Mouse (Mus musculus): Measurements from ENCODE around the gene Pebp1. TPM values are rescaled to one million over a fixed set of nuclear protein-coding genes. Genes with fewer than 3 reads are reported as not detected.

Pebp1 gene
- total and polyA plus RNA-seq, 3 experiments, result 412 to 552 (median 465) TPM

DNA sequence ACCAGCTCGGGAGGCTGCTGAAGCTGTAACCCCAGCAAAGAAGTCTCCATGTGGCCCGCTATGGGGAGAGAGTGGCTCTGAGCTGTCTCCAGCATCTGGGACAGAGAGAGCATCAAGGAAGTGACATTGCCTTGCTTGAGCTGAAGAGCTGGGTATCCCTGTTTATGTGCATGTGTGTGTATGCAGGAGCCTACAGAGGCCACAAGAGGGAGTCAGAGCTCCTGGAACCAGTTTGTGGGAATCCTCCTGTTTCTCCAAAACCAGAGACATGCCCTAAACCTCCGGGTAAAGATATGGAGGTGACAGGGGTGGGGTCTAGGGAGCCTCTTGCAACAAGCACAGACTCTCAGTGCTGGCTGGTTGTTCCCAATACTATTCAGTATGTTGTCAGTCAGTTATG lies 3.9 kb upstream of the Pebp1 start:
- Histone ChIP-seq H3K79me2 (replicated peaks; ENCODE audit: control insufficient read depth, insufficient read depth, low read length) (no peaks in the 10 kb centered on the region), H3K4me1 (ENCODE audit: control insufficient read depth, insufficient read depth, low read length) (peaks cover 4% of the 10 kb centered on the region; the same call in 1 of the 2 replicates), H3K36me3 (ENCODE audit: control insufficient read depth, insufficient read depth, low read length) (no peaks in the 10 kb centered on the region), H3K27me3 (ENCODE audit: control insufficient read depth, insufficient read depth, low read length) (no peaks in the 10 kb centered on the region), H3K27ac (no peak overlapping the region), H3K9ac (ENCODE audit: low read depth, low read length) (no peak overlapping the region), H3K4me3 (no peak overlapping the region)
- intact Hi-C loops (cut with DNase I), result no loop called here
- TF ChIP-seq CTCF (IDR thresholded peaks at IDR 0.05) (no peak), EP300 (IDR thresholded peaks at IDR 0.05; ENCODE audit: insufficient read depth, low read depth, low read length) (no peak), POLR2A (IDR thresholded peaks at IDR 0.05; ENCODE audit: insufficient read depth, low read depth, low read length) (no peak)
- DNase-seq, result no peak
- 79% methylated on average over 3 of the region's 3 CpGs for whole genome bisulfite sequencing

DNA sequence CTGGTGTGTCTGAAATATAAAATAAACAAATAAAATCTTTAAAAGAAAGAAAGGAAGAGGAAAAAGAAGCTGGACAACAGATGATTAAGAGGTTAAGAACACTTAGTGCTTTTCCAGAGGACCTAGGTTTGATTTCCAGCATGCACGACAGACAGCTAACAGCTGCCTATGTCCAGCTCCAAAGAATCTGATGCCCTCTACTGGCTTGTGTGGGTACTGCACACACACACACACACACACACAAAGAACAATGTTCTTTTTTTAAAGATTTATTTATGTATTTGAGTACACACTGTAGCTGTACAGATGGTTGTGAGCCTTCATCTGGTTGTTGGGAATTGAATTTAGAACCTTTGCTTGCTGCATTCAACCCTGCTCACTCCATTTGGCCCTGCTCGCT lies 2.7 kb upstream of the Pebp1 start:
- Histone ChIP-seq H3K27ac (no peak overlapping the region), H3K9ac (ENCODE audit: low read depth, low read length) (no peak overlapping the region), H3K79me2 (replicated peaks; ENCODE audit: control insufficient read depth, insufficient read depth, low read length) (no peaks in the 10 kb centered on the region), H3K36me3 (ENCODE audit: control insufficient read depth, insufficient read depth, low read length) (no peaks in the 10 kb centered on the region), H3K4me3 (no peak overlapping the region), H3K4me1 (ENCODE audit: control insufficient read depth, insufficient read depth, low read length) (peaks cover 4% of the 10 kb centered on the region; the same call in 1 of the 2 replicates), H3K27me3 (ENCODE audit: control insufficient read depth, insufficient read depth, low read length) (no peaks in the 10 kb centered on the region)
- TF ChIP-seq CTCF (IDR thresholded peaks at IDR 0.05), result peak; percentile 47
- no peak for TF ChIP-seq POLR2A (IDR thresholded peaks at IDR 0.05; ENCODE audit: insufficient read depth, low read depth, low read length)
- no peak for TF ChIP-seq EP300 (IDR thresholded peaks at IDR 0.05; ENCODE audit: insufficient read depth, low read depth, low read length)
- intact Hi-C loops (cut with DNase I), result no loop called here
- WGBS, result 93% methylated on average over 2 of the region's 2 CpGs
- no peak for DNase-seq

DNA sequence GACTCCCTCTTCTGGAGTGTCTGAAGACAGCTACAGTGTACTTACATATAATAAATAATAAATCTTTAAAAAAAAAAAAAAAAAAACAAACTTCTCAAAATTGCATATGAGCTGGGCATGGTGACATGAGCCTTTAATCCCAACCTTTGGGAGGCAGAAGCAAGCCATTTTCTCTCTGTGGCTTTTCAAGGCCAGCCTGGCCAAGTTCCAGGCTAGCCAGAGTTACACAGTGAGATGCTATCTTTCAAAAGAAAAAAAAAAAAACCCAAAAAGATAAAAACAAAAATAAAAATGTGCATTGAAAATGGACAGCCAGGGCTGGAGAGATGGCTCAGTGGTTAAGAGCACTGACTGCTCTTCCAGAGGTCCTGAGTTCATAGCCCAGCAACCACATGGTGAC lies 2.2 kb upstream of the Pebp1 start:
- no peak for DNase-seq
- intact Hi-C loops (cut with DNase I), result loop anchor here (5.0 kb wide), 1 partner anchor 172 kb away; the partner anchor contains the start of gene Suds3
- no peak overlapping the region for H3K4me3 ChIP-seq
- no peak overlapping the region for H3K27ac ChIP-seq
- H3K9ac ChIP-seq (ENCODE audit: low read depth, low read length), result no peak overlapping the region
- H3K4me1 ChIP-seq (ENCODE audit: control insufficient read depth, insufficient read depth, low read length), result peaks cover 4% of the 10 kb centered on the region; the same call in 1 of the 2 replicates
- H3K27me3 ChIP-seq (ENCODE audit: control insufficient read depth, insufficient read depth, low read length), result no peaks in the 10 kb centered on the region
- no peaks in the 10 kb centered on the region for H3K36me3 ChIP-seq (ENCODE audit: control insufficient read depth, insufficient read depth, low read length)
- TF ChIP-seq CTCF (IDR thresholded peaks at IDR 0.05) (no peak), POLR2A (IDR thresholded peaks at IDR 0.05; ENCODE audit: insufficient read depth, low read depth, low read length) (no peak), EP300 (IDR thresholded peaks at IDR 0.05; ENCODE audit: insufficient read depth, low read depth, low read length) (no peak)
- H3K79me2 ChIP-seq (replicated peaks; ENCODE audit: control insufficient read depth, insufficient read depth, low read length), result no peaks in the 10 kb centered on the region

DNA sequence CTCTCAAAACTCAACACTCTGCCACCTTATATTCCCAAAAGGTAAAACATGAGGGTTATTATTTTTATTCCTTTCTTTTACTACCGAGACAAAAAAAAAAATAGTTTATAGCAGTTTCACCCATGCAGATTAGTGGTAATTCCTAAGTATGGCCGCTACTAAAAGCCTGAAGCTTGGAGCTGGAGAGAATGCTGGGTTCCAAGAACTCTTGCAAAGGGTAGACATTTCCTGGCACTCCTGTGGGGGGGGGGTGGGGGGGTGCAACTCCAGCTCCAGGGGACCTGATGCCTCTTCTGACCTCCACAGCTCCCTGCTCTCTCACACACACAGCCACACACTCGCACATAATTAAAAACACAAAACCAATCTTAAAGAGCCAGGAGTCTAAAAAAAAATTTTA lies 1.1 kb downstream of the Pebp1 start:
- no peaks in the 10 kb centered on the region for H3K27me3 ChIP-seq (ENCODE audit: control insufficient read depth, insufficient read depth, low read length)
- H3K36me3 ChIP-seq (ENCODE audit: control insufficient read depth, insufficient read depth, low read length), result no peaks in the 10 kb centered on the region
- intact Hi-C loops (cut with DNase I), result loop anchor here (5.0 kb wide), 1 partner anchor 169 kb away; the partner anchor contains the start of gene Suds3
- peaks cover 4% of the 10 kb centered on the region; the same call in 1 of the 2 replicates for H3K4me1 ChIP-seq (ENCODE audit: control insufficient read depth, insufficient read depth, low read length)
- H3K9ac ChIP-seq (ENCODE audit: low read depth, low read length), result no peak overlapping the region
- no peaks in the 10 kb centered on the region for H3K79me2 ChIP-seq (replicated peaks; ENCODE audit: control insufficient read depth, insufficient read depth, low read length)
- 46% methylated on average over 3 of the region's 3 CpGs for WGBS
- H3K4me3 ChIP-seq, result peak overlapping the region; percentile 76
- no peak overlapping the region for H3K27ac ChIP-seq
- DNase-seq, result no peak
- no peak for TF ChIP-seq POLR2A (IDR thresholded peaks at IDR 0.05; ENCODE audit: insufficient read depth, low read depth, low read length)
- no peak for TF ChIP-seq EP300 (IDR thresholded peaks at IDR 0.05; ENCODE audit: insufficient read depth, low read depth, low read length)
- TF ChIP-seq CTCF (IDR thresholded peaks at IDR 0.05), result no peak

DNA sequence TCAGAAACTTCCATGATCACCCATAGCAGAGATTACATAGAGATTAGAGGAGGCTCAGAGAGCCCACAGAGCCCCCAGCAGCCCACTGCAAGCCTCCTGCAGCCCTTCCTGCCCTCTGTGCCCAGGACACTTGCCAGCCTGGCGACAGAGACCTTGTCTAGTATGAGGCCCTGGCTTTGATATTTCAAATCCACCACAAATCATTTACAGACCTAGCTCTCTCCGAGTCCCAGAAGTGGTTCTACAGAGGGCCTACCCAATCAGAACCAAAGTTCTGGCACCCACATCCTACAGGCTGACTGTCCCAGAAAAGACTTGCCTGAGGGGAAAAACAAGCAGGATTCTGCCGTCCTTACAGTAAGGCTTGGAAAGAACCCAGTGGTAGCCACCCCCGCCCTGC lies 2.2 kb downstream of the Pebp1 start:
- H3K4me1 ChIP-seq (ENCODE audit: control insufficient read depth, insufficient read depth, low read length), result peaks cover 4% of the 10 kb centered on the region; the same call in 1 of the 2 replicates
- no peaks in the 10 kb centered on the region for H3K36me3 ChIP-seq (ENCODE audit: control insufficient read depth, insufficient read depth, low read length)
- no peak overlapping the region for H3K4me3 ChIP-seq
- no peaks in the 10 kb centered on the region for H3K79me2 ChIP-seq (replicated peaks; ENCODE audit: control insufficient read depth, insufficient read depth, low read length)
- H3K27me3 ChIP-seq (ENCODE audit: control insufficient read depth, insufficient read depth, low read length), result no peaks in the 10 kb centered on the region
- TF ChIP-seq EP300 (IDR thresholded peaks at IDR 0.05; ENCODE audit: insufficient read depth, low read depth, low read length), result no peak
- H3K9ac ChIP-seq (ENCODE audit: low read depth, low read length), result no peak overlapping the region
- H3K27ac ChIP-seq, result no peak overlapping the region
- intact Hi-C loops (cut with DNase I), result loop anchor here (5.0 kb wide), 1 partner anchor 168 kb away; the partner anchor contains the start of gene Suds3
- 75% methylated on average over 4 of the region's 4 CpGs for WGBS
- no peak for DNase-seq

DNA sequence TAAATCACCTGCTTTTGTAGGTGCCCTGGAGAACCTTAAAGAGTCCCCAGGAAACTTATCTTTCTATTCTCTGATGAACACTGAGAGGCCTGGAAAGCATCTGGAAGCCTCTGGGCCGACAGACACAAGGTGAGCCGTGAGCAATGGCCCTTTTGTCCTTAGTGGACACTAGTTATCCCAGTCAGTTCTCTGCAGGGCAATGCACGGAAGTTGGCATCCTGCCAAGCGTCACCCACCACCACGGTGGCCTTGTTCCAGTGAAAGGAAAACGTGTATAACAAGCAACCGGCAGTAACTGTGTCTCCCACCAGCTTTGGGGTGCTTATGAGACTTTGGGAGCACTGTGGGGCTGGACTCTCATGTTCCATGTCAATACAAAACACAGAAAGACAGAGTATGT lies 2.7 kb downstream of the Pebp1 start:
- Histone ChIP-seq H3K79me2 (replicated peaks; ENCODE audit: control insufficient read depth, insufficient read depth, low read length) (no peaks in the 10 kb centered on the region), H3K9ac (ENCODE audit: low read depth, low read length) (no peak overlapping the region), H3K27me3 (ENCODE audit: control insufficient read depth, insufficient read depth, low read length) (no peaks in the 10 kb centered on the region), H3K4me3 (no peak overlapping the region), H3K4me1 (ENCODE audit: control insufficient read depth, insufficient read depth, low read length) (peaks cover 4% of the 10 kb centered on the region; the same call in 1 of the 2 replicates), H3K27ac (no peak overlapping the region), H3K36me3 (ENCODE audit: control insufficient read depth, insufficient read depth, low read length) (no peaks in the 10 kb centered on the region)
- intact Hi-C loops (cut with DNase I), result loop anchor here (5.0 kb wide), 1 partner anchor 167 kb away; the partner anchor contains the start of gene Suds3
- no peak for DNase-seq
- WGBS, result 26% methylated on average over 7 of the region's 7 CpGs
- no peak for TF ChIP-seq POLR2A (IDR thresholded peaks at IDR 0.05; ENCODE audit: insufficient read depth, low read depth, low read length)
- no peak for TF ChIP-seq CTCF (IDR thresholded peaks at IDR 0.05)
- no peak for TF ChIP-seq EP300 (IDR thresholded peaks at IDR 0.05; ENCODE audit: insufficient read depth, low read depth, low read length)

Data from heart, adult 2 months (tissue).